Mouse (Mus musculus) neural tube, embryonic 14.5 days (tissue): ENCODE data around the gene Kmt2c. TPM values are rescaled to one million over a fixed set of nuclear protein-coding genes. Genes with fewer than 3 reads are reported as not detected.

ENCODE experiments used
- ATAC-seq: fragments of 200-750 bp; cut with Nextera tagmentation; 2 replicates; pipeline ENCODE4 v1.8.0; 2017; ENCODE audit warnings: low read depth, mild to moderate bottlenecking, moderate TSS enrichment, moderate library complexity
- H3K27ac ChIP-seq: fragments of 300-500 bp; sonication (generic); 2 replicates; pipeline ENCODE4 v1.5.1; 2014; ENCODE audit warnings: low read depth, mild to moderate bottlenecking, control low read depth, low read length, moderate library complexity, mixed read lengths
- H3K27me3 ChIP-seq: fragments of 300-500 bp; sonication (generic); 2 replicates; pipeline ENCODE4 v1.6.1; 2014; ENCODE audit warnings: low read length; ENCODE audit not compliant: control insufficient read depth, insufficient read depth
- H3K36me3 ChIP-seq: fragments of 300-500 bp; sonication (generic); 2 replicates; pipeline ENCODE4 v1.6.1; 2014; ENCODE audit warnings: low read length, mixed read lengths; ENCODE audit not compliant: control insufficient read depth, insufficient read depth
- H3K4me1 ChIP-seq: fragments of 300-500 bp; sonication (generic); 2 replicates; pipeline ENCODE4 v1.6.1; 2014; ENCODE audit warnings: low read length; ENCODE audit not compliant: control insufficient read depth, insufficient read depth
- H3K4me2 ChIP-seq: fragments of 300-500 bp; sonication (generic); 2 replicates; pipeline ENCODE4 v1.6.1; 2014; ENCODE audit warnings: mild to moderate bottlenecking, low read depth, low read length, control low read depth
- H3K4me3 ChIP-seq: fragments of 300-500 bp; sonication (generic); 2 replicates; pipeline ENCODE4 v1.5.1; 2014; ENCODE audit warnings: low read depth, low read length, control low read depth, mixed read lengths
- H3K9ac ChIP-seq: fragments of 300-500 bp; sonication (generic); replicated peaks from 2 replicates; pipeline ENCODE4 v1.6.1; 2014; ENCODE audit warnings: low read depth, mild to moderate bottlenecking, control low read depth, low read length, mixed read lengths
- H3K9me3 ChIP-seq: fragments of 300-500 bp; sonication (generic); 2 replicates; pipeline ENCODE4 v1.6.1; 2016; ENCODE audit warnings: low read length; ENCODE audit not compliant: control insufficient read depth
- WGBS: fragments of 180-500 bp; shearing (Covaris S2); extraction: QIAGEN DNeasy Blood & Tissue Kit; methylation state at CpG from one replicate; pipeline ENCODE4 v1.1.7; 2014; 5-methylcytosine and 5-hydroxymethylcytosine counted together
- polyA plus RNA-seq: library from polyadenylated mRNA; unstranded; fragments of >200 nt; fragmentation: Nextera tagmentation; extraction: Ambion mirVana; gene quantifications from 2 replicates; pipeline ENCODE4 v1.2.1, GENCODE M21; 2014

The Kmt2c gene
- polyA plus RNA-seq, 1 experiment from 2014 or later: 31.6 TPM

- no peak overlapping the region for H3K9ac ChIP-seq
- no peaks in the 10 kb centered on the region for H3K9me3 ChIP-seq
- H3K27me3 ChIP-seq: no peaks in the 10 kb centered on the region
- no peak overlapping the region for H3K4me3 ChIP-seq
- no peak overlapping the region for H3K27ac ChIP-seq
- H3K4me2 ChIP-seq: no peak overlapping the region
- ATAC-seq: no peak
- 95% methylated on average over 4 of the region's 4 CpGs for WGBS
- peaks cover 54% of the 10 kb centered on the region for H3K36me3 ChIP-seq
- no peaks in the 10 kb centered on the region for H3K4me1 ChIP-seq
These were observed 230.2 kb downstream of the Kmt2c start for GRCm38 (mm10) chr5:25268258-25268888.

GRCm38 (mm10) chr5:25262266-25262665 is 236.3 kb downstream of the Kmt2c start:
- Histone ChIP-seq H3K4me2 (no peak overlapping the region), H3K27me3 (no peaks in the 10 kb centered on the region), H3K9ac (no peak overlapping the region), H3K27ac (no peak overlapping the region), H3K4me1 (no peaks in the 10 kb centered on the region), H3K9me3 (no peaks in the 10 kb centered on the region), H3K36me3 (peaks cover 61% of the 10 kb centered on the region), H3K4me3 (no peak overlapping the region)
- WGBS: 86% methylated on average over 7 of the region's 7 CpGs
- ATAC-seq: no peak

- H3K9me3 ChIP-seq: no peaks in the 10 kb centered on the region
- H3K36me3 ChIP-seq: peaks cover 63% of the 10 kb centered on the region
- H3K4me1 ChIP-seq: no peaks in the 10 kb centered on the region
- no peak overlapping the region for H3K9ac ChIP-seq
- no peak overlapping the region for H3K27ac ChIP-seq
- WGBS: 92% methylated on average over 6 of the region's 6 CpGs
- no peaks in the 10 kb centered on the region for H3K27me3 ChIP-seq
- ATAC-seq: no peak
- no peak overlapping the region for H3K4me3 ChIP-seq
- no peak overlapping the region for H3K4me2 ChIP-seq
These were observed 237.1 kb downstream of the Kmt2c start for GRCm38 (mm10) chr5:25261452-25261851.

GRCm38 (mm10) chr5:25256686-25257085 is 241.9 kb downstream of the Kmt2c start:
- no peaks in the 10 kb centered on the region for H3K9me3 ChIP-seq
- WGBS: 92% methylated on average over 2 of the region's 2 CpGs
- H3K9ac ChIP-seq: no peak overlapping the region
- no peaks in the 10 kb centered on the region for H3K4me1 ChIP-seq
- H3K4me3 ChIP-seq: no peak overlapping the region
- ATAC-seq: no peak
- peaks cover 60% of the 10 kb centered on the region for H3K36me3 ChIP-seq
- no peaks in the 10 kb centered on the region for H3K27me3 ChIP-seq
- H3K4me2 ChIP-seq: no peak overlapping the region
- H3K27ac ChIP-seq: no peak overlapping the region

- Histone ChIP-seq H3K27me3 (no peaks in the 10 kb centered on the region), H3K4me1 (no peaks in the 10 kb centered on the region), H3K27ac (no peak overlapping the region), H3K9ac (no peak overlapping the region), H3K36me3 (peaks cover 74% of the 10 kb centered on the region), H3K4me3 (no peak overlapping the region), H3K9me3 (no peaks in the 10 kb centered on the region), H3K4me2 (no peak overlapping the region)
- no peak for ATAC-seq
- 92% methylated on average over 4 of the region's 4 CpGs for WGBS
These were observed 244.1 kb downstream of the Kmt2c start for GRCm38 (mm10) chr5:25254491-25254890.

GRCm38 (mm10) chr5:25252825-25253544 is 245.6 kb downstream of the Kmt2c start:
- Histone ChIP-seq H3K27me3 (no peaks in the 10 kb centered on the region), H3K9ac (no peak overlapping the region), H3K4me2 (no peak overlapping the region), H3K27ac (no peak overlapping the region), H3K36me3 (peaks cover 62% of the 10 kb centered on the region), H3K4me1 (no peaks in the 10 kb centered on the region), H3K4me3 (no peak overlapping the region), H3K9me3 (no peaks in the 10 kb centered on the region)
- WGBS: 93% methylated on average over 8 of the region's 8 CpGs
- ATAC-seq: no peak

- no peak for ATAC-seq
- Histone ChIP-seq H3K9me3 (no peaks in the 10 kb centered on the region), H3K36me3 (peaks cover 59% of the 10 kb centered on the region), H3K4me3 (no peak overlapping the region), H3K9ac (no peak overlapping the region), H3K27ac (no peak overlapping the region), H3K4me2 (no peak overlapping the region), H3K4me1 (no peaks in the 10 kb centered on the region), H3K27me3 (no peaks in the 10 kb centered on the region)
- 81% methylated on average over 2 of the region's 2 CpGs for WGBS
These were observed 246.2 kb downstream of the Kmt2c start for GRCm38 (mm10) chr5:25252423-25252822.

- ATAC-seq: no peak
- 89% methylated on average over 3 of the region's 3 CpGs for WGBS
- Histone ChIP-seq H3K9ac (no peak overlapping the region), H3K27ac (no peak overlapping the region), H3K4me1 (no peaks in the 10 kb centered on the region), H3K4me2 (no peak overlapping the region), H3K4me3 (no peak overlapping the region), H3K36me3 (peaks cover 27% of the 10 kb centered on the region), H3K9me3 (no peaks in the 10 kb centered on the region), H3K27me3 (no peaks in the 10 kb centered on the region)
These were observed 251.5 kb downstream of the Kmt2c start for GRCm38 (mm10) chr5:25247036-25247435.

GRCm38 (mm10) chr5:25246473-25246865 is 252.1 kb downstream of the Kmt2c start:
- Histone ChIP-seq H3K9me3 (no peaks in the 10 kb centered on the region), H3K27me3 (no peaks in the 10 kb centered on the region), H3K36me3 (peaks cover 21% of the 10 kb centered on the region), H3K4me1 (no peaks in the 10 kb centered on the region), H3K9ac (no peak overlapping the region), H3K4me3 (no peak overlapping the region), H3K4me2 (no peak overlapping the region), H3K27ac (no peak overlapping the region)
- WGBS: 82% methylated on average over 1 of the region's 1 CpGs
- no peak for ATAC-seq
